In genomic region chr19:57417800-57418580, GRCm38 (mm10) we compare ENCODE assay signal across 10 mouse cellular contexts. TPM values are rescaled to one million over a fixed set of nuclear protein-coding genes. Genes with fewer than 3 reads are reported as not detected.
DNase-seq lines count a peak whose midpoint lies in the region; ATAC-seq and TF ChIP-seq lines count a peak whose summit lies in the region.
"Had no signal": no experiment of that assay in that cellular context is flagged by ENCODE, and none has a peak within 500 bp of the region (broad histone marks: within the 10 kb centered on the region; RNA-seq: fewer than 3 reads in every experiment).

No protein-coding gene starts in this region.

- no peaks in the 10 kb centered on the region for H3K9me3 ChIP-seq in heart, embryonic 10.5 days
- H3K9me3 ChIP-seq in ES-Bruce4 (replicated peaks; ENCODE audit: control insufficient read depth, insufficient read depth, low read length, poor library complexity, severe bottlenecking) = no peaks in the 10 kb centered on the region
- no peaks in the 10 kb centered on the region for H3K9me3 ChIP-seq in hindbrain, embryonic 12.5 days (replicated peaks)
- no peaks in the 10 kb centered on the region for H3K9me3 ChIP-seq in liver, embryonic 14.5 days (ENCODE audit: control insufficient read depth, low read length)

- no peak overlapping the region for H3K9ac ChIP-seq in ES-Bruce4 (ENCODE audit: low read depth, poor library complexity, severe bottlenecking)
- H3K9ac ChIP-seq in hindbrain, embryonic 12.5 days = no peak overlapping the region
- H3K9ac ChIP-seq in liver, embryonic 14.5 days (replicated peaks) = no peak overlapping the region

- no peak for TF ChIP-seq CTCF in ES-Bruce4 (IDR thresholded peaks at IDR 0.05; ENCODE audit: low read depth, low read length)
- no peak for TF ChIP-seq CTCF in liver, embryonic 14.5 days (IDR thresholded peaks at IDR 0.05; ENCODE audit: low read depth)

- peak; percentile 81 for DNase-seq in heart, embryonic 10.5 days (ENCODE audit: low spot score)
- DNase-seq in heart, adult 11 months = no peak
- DNase-seq in liver, embryonic 14.5 days (ENCODE audit: low read depth in 3 of 3, low spot score in 3 of 3) = no peak
- DNase-seq in thymus, postnatal 10 days (ENCODE audit: low spot score in 2 of 2) = no peak
- no peak for DNase-seq in urinary bladder, adult 18-20 months (ENCODE audit: low spot score in 2 of 2)
- no peak for DNase-seq in ovary, postnatal 14 days (ENCODE audit: low spot score)
- DNase-seq: adrenal gland, postnatal 14 days; lung, postnatal 14 days had no signal

- TF ChIP-seq EP300 in ES-Bruce4 (IDR thresholded peaks at IDR 0.05; ENCODE audit: insufficient read depth, low read depth, low read length) = no peak
- no peak for TF ChIP-seq EP300 in liver, embryonic 14.5 days (IDR thresholded peaks at IDR 0.05; ENCODE audit: low read depth)

- H3K36me3 ChIP-seq in heart, embryonic 10.5 days = no peaks in the 10 kb centered on the region
- no peaks in the 10 kb centered on the region for H3K36me3 ChIP-seq in ES-Bruce4 (ENCODE audit: control insufficient read depth, insufficient read depth, low read length, poor library complexity, severe bottlenecking)
- H3K36me3 ChIP-seq in hindbrain, embryonic 12.5 days = no peaks in the 10 kb centered on the region
- H3K36me3 ChIP-seq in liver, embryonic 14.5 days (replicated peaks; ENCODE audit: control insufficient read depth, insufficient read depth, low read depth) = no peaks in the 10 kb centered on the region

- H3K27ac ChIP-seq in heart, embryonic 10.5 days = peak overlapping the region; percentile 70
- peak overlapping the region; percentile 6; the same call in 1 of the 2 replicates for H3K27ac ChIP-seq in ES-Bruce4 (ENCODE audit: insufficient read depth, low read length)
- no peak overlapping the region for H3K27ac ChIP-seq in hindbrain, embryonic 12.5 days
- H3K27ac ChIP-seq in liver, embryonic 14.5 days = no peak overlapping the region

- H3K4me3 ChIP-seq in heart, embryonic 10.5 days = peak overlapping the region; percentile 55
- peak overlapping the region; percentile 55 for H3K4me3 ChIP-seq in ES-Bruce4 (ENCODE audit: low read depth, low read length)
- no peak overlapping the region for H3K4me3 ChIP-seq in hindbrain, embryonic 12.5 days
- H3K4me3 ChIP-seq in liver, embryonic 14.5 days (ENCODE audit: insufficient read depth in 1 of 2, low read depth in 2 of 2, low read length in 2 of 2) = peak overlapping the region in 1 of 2 experiments; percentile 33; a peak in 2 of 4 replicates

- no peak for TF ChIP-seq POLR2A in ES-Bruce4 (IDR thresholded peaks at IDR 0.05; ENCODE audit: insufficient read depth, low read length)

- H3K27me3 ChIP-seq in heart, embryonic 10.5 days (ENCODE audit: insufficient read depth, poor library complexity, severe bottlenecking) = no peaks in the 10 kb centered on the region
- no peaks in the 10 kb centered on the region for H3K27me3 ChIP-seq in ES-Bruce4 (ENCODE audit: control insufficient read depth, insufficient read depth, low read length, poor library complexity, severe bottlenecking)
- H3K27me3 ChIP-seq in hindbrain, embryonic 12.5 days = no peaks in the 10 kb centered on the region; the same call in 1 of the 2 replicates
- no peaks in the 10 kb centered on the region for H3K27me3 ChIP-seq in liver, embryonic 14.5 days (ENCODE audit: control insufficient read depth, insufficient read depth, low read length)

- ATAC-seq in hindbrain, embryonic 12.5 days (ENCODE audit: low FRiP score) = no peak
- ATAC-seq in liver, embryonic 14.5 days (ENCODE audit: insufficient read depth) = peak; percentile 21; the same call in 1 of the 2 replicates

- peak overlapping the region; percentile 19 for H3K4me2 ChIP-seq in hindbrain, embryonic 12.5 days (replicated peaks)
- peak overlapping the region; percentile 32 for H3K4me2 ChIP-seq in liver, embryonic 14.5 days (ENCODE audit: low read depth)

- WGBS in heart, embryonic 10.5 days = 16% methylated on average over 17 of the region's 17 CpGs
- 22% methylated on average over 16 of the region's 17 CpGs for WGBS in hindbrain, embryonic 12.5 days
- 29% methylated on average over 17 of the region's 17 CpGs for WGBS in liver, embryonic 14.5 days (ENCODE audit: insufficient replicate concordance)

- H3K4me1 ChIP-seq in heart, embryonic 10.5 days = peaks cover 16% of the 10 kb centered on the region
- peaks cover 1% of the 10 kb centered on the region for H3K4me1 ChIP-seq in ES-Bruce4 (ENCODE audit: control insufficient read depth, insufficient read depth, low read length)
- peaks cover 15% of the 10 kb centered on the region for H3K4me1 ChIP-seq in hindbrain, embryonic 12.5 days
- peaks cover 0 to 8% of the 10 kb centered on the region in 2 experiments; a peak in 2 of 4 replicates for H3K4me1 ChIP-seq in liver, embryonic 14.5 days (replicated peaks; ENCODE audit: control insufficient read depth in 2 of 2, insufficient read depth in 2 of 2, low read length in 1 of 2)

RNA-seq across cellular contexts. Expression of gene Trub1, which starts 34.7 kb away (rescaled TPM):
- 16.9 and 21.5 TPM in 2 replicates for polyA plus RNA-seq in heart, embryonic 10.5 days (2016; fragmentation: Nextera tagmentation; extraction: Ambion mirVana)
- polyA plus RNA-seq in ES-Bruce4 (2011; ENCODE audit: insufficient read depth, insufficient read length, low read depth, missing spikeins) = 39.6 and 42.4 TPM in 2 replicates
- 15.9 and 18.9 TPM in 2 replicates for polyA plus RNA-seq in hindbrain, embryonic 12.5 days (2016; fragmentation: Nextera tagmentation; extraction: Ambion mirVana)
- polyA plus RNA-seq in liver, embryonic 14.5 days (2012; rRNA removed) = 4.2 and 6.7 TPM in 2 replicates
- 7.8 and 8.1 TPM in 2 replicates for polyA plus RNA-seq in liver, embryonic 14.5 days (2014; fragmentation: Nextera tagmentation; extraction: Ambion mirVana)

RNA-seq across cellular contexts. Expression of gene Fam160b1, which starts 57.5 kb away (rescaled TPM):
- 11.2 and 11.8 TPM in 2 replicates for polyA plus RNA-seq in heart, embryonic 10.5 days (2016; fragmentation: Nextera tagmentation; extraction: Ambion mirVana)
- 26.1 and 26.7 TPM in 2 replicates for polyA plus RNA-seq in ES-Bruce4 (2011; ENCODE audit: insufficient read depth, insufficient read length, low read depth, missing spikeins)
- polyA plus RNA-seq in hindbrain, embryonic 12.5 days (2016; fragmentation: Nextera tagmentation; extraction: Ambion mirVana) = 19.6 TPM in 2 replicates
- polyA plus RNA-seq in liver, embryonic 14.5 days (2012; rRNA removed) = 4.8 and 5.1 TPM in 2 replicates
- 5.4 and 6.4 TPM in 2 replicates for polyA plus RNA-seq in liver, embryonic 14.5 days (2014; fragmentation: Nextera tagmentation; extraction: Ambion mirVana)

Comparison
In these comparisons a context has a peak if more than half of its experiments do, and no peak if none do; other contexts are left out.
1. H3K27ac ChIP-seq: peak in heart, embryonic 10.5 days (single experiment) and ES-Bruce4 (single experiment); none in hindbrain, embryonic 12.5 days (single experiment) and liver, embryonic 14.5 days (single experiment).